Mouse (Mus musculus): ENCODE results near the gene Garnl3. TPM values are rescaled to one million over a fixed set of nuclear protein-coding genes. Genes with fewer than 3 reads are reported as not detected.
"Not testable (repeated sequence)": the region's sequence is repeated elsewhere in the genome, so short reads cannot be mapped to it uniquely, and the experiment has no call there.

Garnl3 gene
- total RNA-seq, 4 experiments from 2014 or later = 2.6 to 6.7 (median 3.5) TPM

GRCm38 (mm10) chr2:33156283-33156781 is 24.9 kb upstream of the Garnl3 start:
- DNase-seq (ENCODE audit: low spot score) = no peak

GRCm38 (mm10) chr2:33154751-33155372 is 23.4 kb upstream of the Garnl3 start:
- DNase-seq (ENCODE audit: low spot score) = peak; percentile 82

GRCm38 (mm10) chr2:33146994-33147393 is 15.5 kb upstream of the Garnl3 start:
- no peak for DNase-seq (ENCODE audit: low spot score)

GRCm38 (mm10) chr2:33143292-33143691 is 11.8 kb upstream of the Garnl3 start:
- no peak for DNase-seq (ENCODE audit: low spot score)

- DNase-seq (ENCODE audit: low spot score) = no peak
These were observed 7.0 kb upstream of the Garnl3 start for GRCm38 (mm10) chr2:33138491-33138890.

- no peak for DNase-seq (ENCODE audit: low spot score)
These were observed 6.3 kb upstream of the Garnl3 start for GRCm38 (mm10) chr2:33137731-33138130.

- DNase-seq (ENCODE audit: low spot score) = no peak
These were observed 5.8 kb upstream of the Garnl3 start for GRCm38 (mm10) chr2:33137244-33137643.

GRCm38 (mm10) chr2:33136366-33136765 is 4.9 kb upstream of the Garnl3 start:
- DNase-seq (ENCODE audit: low spot score) = no peak

GRCm38 (mm10) chr2:33134766-33135490 is 3.5 kb upstream of the Garnl3 start:
- DNase-seq (ENCODE audit: low spot score) = no peak

- DNase-seq (ENCODE audit: low spot score) = no peak
These were observed 852 bp upstream of the Garnl3 start for GRCm38 (mm10) chr2:33132306-33132705.

GRCm38 (mm10) chr2:33130526-33131483 is 649 bp downstream of the Garnl3 start:
- peak; percentile 96 for DNase-seq (ENCODE audit: low spot score)

- DNase-seq (ENCODE audit: low spot score) = peak; percentile 24
These were observed 1.3 kb downstream of the Garnl3 start for GRCm38 (mm10) chr2:33130141-33130525.

- no peak for DNase-seq (ENCODE audit: low spot score)
These were observed 1.8 kb downstream of the Garnl3 start for GRCm38 (mm10) chr2:33129696-33130095.

- DNase-seq (ENCODE audit: low spot score) = no peak
These were observed 2.4 kb downstream of the Garnl3 start for GRCm38 (mm10) chr2:33129005-33129404.

GRCm38 (mm10) chr2:33127271-33127670 is 4.2 kb downstream of the Garnl3 start:
- DNase-seq (ENCODE audit: low spot score) = no peak

- DNase-seq (ENCODE audit: low spot score) = no peak
These were observed 8.6 kb downstream of the Garnl3 start for GRCm38 (mm10) chr2:33122856-33123255.

GRCm38 (mm10) chr2:33100536-33100935 is 30.9 kb downstream of the Garnl3 start:
- DNase-seq (ENCODE audit: low spot score) = no peak

GRCm38 (mm10) chr2:33097326-33097725 is 34.1 kb downstream of the Garnl3 start:
- DNase-seq (ENCODE audit: low spot score) = not testable (repeated sequence)

- DNase-seq (ENCODE audit: low spot score) = no peak
These were observed 36.2 kb downstream of the Garnl3 start for GRCm38 (mm10) chr2:33095221-33095671.

- DNase-seq (ENCODE audit: low spot score) = no peak
These were observed 40.6 kb downstream of the Garnl3 start for GRCm38 (mm10) chr2:33090620-33091520.

- not testable (repeated sequence) for DNase-seq (ENCODE audit: low spot score)
These were observed 41.4 kb downstream of the Garnl3 start for GRCm38 (mm10) chr2:33090033-33090400.
